14 mouse cellular contexts compared by ENCODE assay signal in genomic region chr4:57730801-57731598, GRCm38 (mm10). TPM values are rescaled to one million over a fixed set of nuclear protein-coding genes. Genes with fewer than 3 reads are reported as not detected.
DNase-seq lines count a peak whose midpoint lies in the region; ATAC-seq and TF ChIP-seq lines count a peak whose summit lies in the region.
"Had no signal": no experiment of that assay in that cellular context is flagged by ENCODE, and none has a peak within 500 bp of the region (broad histone marks: within the 10 kb centered on the region; RNA-seq: fewer than 3 reads in every experiment).

No protein-coding gene starts in this region.

- H3K36me3 ChIP-seq in kidney, embryonic 15.5 days = no peaks in the 10 kb centered on the region
- no peaks in the 10 kb centered on the region for H3K36me3 ChIP-seq in intestine, postnatal 0 days (ENCODE audit: control insufficient read depth, insufficient read depth)
- H3K36me3 ChIP-seq: intestine, embryonic 15.5 days; neural tube, embryonic 13.5 days had no signal

- 81% methylated on average over 11 of the region's 11 CpGs for WGBS in kidney, embryonic 15.5 days
- WGBS in intestine, postnatal 0 days = 75% methylated on average over 11 of the region's 11 CpGs

- peak; percentile 26 to 40 for DNase-seq in kidney, adult 8-10 months
- DNase-seq in A20 (ENCODE audit: low read depth, low spot score) = peak; percentile 76
- DNase-seq in CD8-positive naive resting alpha-beta T cell, adult 2 months (ENCODE audit: low read depth in 2 of 2, low spot score in 2 of 2) = peak; percentile 37 to 42
- DNase-seq in frontal cortex, postnatal 36 days (ENCODE audit: low spot score in 2 of 2) = no peak
- DNase-seq in gastrocnemius, postnatal 14 days = no peak
- DNase-seq: cerebellum, adult 2 months had no signal

- no peak for ATAC-seq in kidney, embryonic 15.5 days (replicated peaks; ENCODE audit: low FRiP score)
- ATAC-seq in megakaryocyte, adult 5-6 weeks (ENCODE audit: poor library complexity, severe bottlenecking) = peak; percentile 58
- no peak for ATAC-seq in intestine, postnatal 0 days

- no peaks in the 10 kb centered on the region for H3K27me3 ChIP-seq in kidney, embryonic 15.5 days
- H3K27me3 ChIP-seq in intestine, postnatal 0 days (replicated peaks; ENCODE audit: control insufficient read depth, insufficient read depth, low read length) = no peaks in the 10 kb centered on the region
- H3K27me3 ChIP-seq: embryonic facial prominence, embryonic 13.5 days; heart, embryonic 12.5 days; intestine, embryonic 15.5 days; neural tube, embryonic 13.5 days had no signal

- no peaks in the 10 kb centered on the region for H3K9me3 ChIP-seq in kidney, embryonic 15.5 days (replicated peaks)
- no peaks in the 10 kb centered on the region for H3K9me3 ChIP-seq in intestine, postnatal 0 days (ENCODE audit: control insufficient read depth)
- H3K9me3 ChIP-seq: embryonic facial prominence, embryonic 13.5 days; intestine, embryonic 15.5 days; megakaryocyte, embryonic 14.5 days; neural tube, embryonic 13.5 days had no signal

- intact Hi-C loops in gastrocnemius, postnatal 14 days (cut with DNase I; ENCODE audit: low total_unique reads) = no loop called here

- no peak for TF ChIP-seq CTCF in intestine, postnatal 0 days (IDR thresholded peaks at IDR 0.05; ENCODE audit: low read depth)

- no peak overlapping the region for H3K9ac ChIP-seq in kidney, embryonic 15.5 days
- no peak overlapping the region for H3K9ac ChIP-seq in intestine, postnatal 0 days (ENCODE audit: low read depth, low read length)
- H3K9ac ChIP-seq: embryonic facial prominence, embryonic 13.5 days; heart, embryonic 12.5 days; intestine, embryonic 15.5 days; neural tube, embryonic 13.5 days had no signal

- no peaks in the 10 kb centered on the region for H3K4me1 ChIP-seq in kidney, embryonic 15.5 days
- H3K4me1 ChIP-seq in intestine, postnatal 0 days (replicated peaks; ENCODE audit: control insufficient read depth, insufficient read depth, low read length) = no peaks in the 10 kb centered on the region
- H3K4me1 ChIP-seq: embryonic facial prominence, embryonic 13.5 days; intestine, embryonic 15.5 days; neural tube, embryonic 13.5 days had no signal

- no peak overlapping the region for H3K4me3 ChIP-seq in kidney, embryonic 15.5 days (replicated peaks)
- no peak overlapping the region for H3K4me3 ChIP-seq in intestine, postnatal 0 days (ENCODE audit: low read depth, low read length)
- H3K4me3 ChIP-seq: embryonic facial prominence, embryonic 13.5 days; heart, embryonic 12.5 days; intestine, embryonic 15.5 days; megakaryocyte, embryonic 14.5 days; neural tube, embryonic 13.5 days had no signal

- no peak overlapping the region for H3K27ac ChIP-seq in kidney, embryonic 15.5 days
- no peak overlapping the region for H3K27ac ChIP-seq in intestine, postnatal 0 days (ENCODE audit: low read depth, low read length)
- H3K27ac ChIP-seq: embryonic facial prominence, embryonic 13.5 days; intestine, embryonic 15.5 days; neural tube, embryonic 13.5 days had no signal

- H3K4me2 ChIP-seq in kidney, embryonic 15.5 days = no peak overlapping the region
- no peak overlapping the region for H3K4me2 ChIP-seq in intestine, postnatal 0 days (replicated peaks; ENCODE audit: low read depth)
- H3K4me2 ChIP-seq: embryonic facial prominence, embryonic 13.5 days; heart, embryonic 12.5 days; intestine, embryonic 15.5 days; neural tube, embryonic 13.5 days had no signal

RNA-seq across cellular contexts. Expression of gene Akap2, which starts 13.5 kb away (rescaled TPM):
- 22.8 and 27.8 TPM in 2 replicates for polyA plus RNA-seq in kidney, embryonic 15.5 days (2015; fragmentation: Nextera tagmentation; extraction: Ambion mirVana)
- total RNA-seq in megakaryocyte, adult 5-6 weeks (2015) = 0.18 and 0.27 TPM in 2 replicates
- 0.28 TPM in 1 of 2 replicates, not detected in the other for total RNA-seq in megakaryocyte, adult 5-6 weeks (2017)
- polyA plus RNA-seq in intestine, postnatal 0 days (2015; fragmentation: Nextera tagmentation; extraction: Ambion mirVana) = 9.6 and 12.4 TPM in 2 replicates
- total RNA-seq in gastrocnemius, postnatal 14 days (2021) = 10 to 100 TPM; 36.1 to 37.1 TPM

Comparison
In these comparisons a context has a peak if more than half of its experiments do, and no peak if none do; other contexts are left out.
1. DNase-seq: peak in kidney, adult 8-10 months (2 of 2), A20 (single experiment) and CD8-positive naive resting alpha-beta T cell, adult 2 months (2 of 2); none in frontal cortex, postnatal 36 days (0 of 2) and gastrocnemius, postnatal 14 days (single experiment).
2. RNA of gene Akap2, which starts 13.5 kb away (total RNA-seq): 36.1 to 37.1 TPM in gastrocnemius, postnatal 14 days; 0.18 to 0.28 TPM in megakaryocyte, adult 5-6 weeks; every median in the first group is over 10 times any median in the second.